Mouse (Mus musculus) liver, embryonic 16.5 days (tissue): ENCODE measurements around the gene Gm49378. TPM values are rescaled to one million over a fixed set of nuclear protein-coding genes. Genes with fewer than 3 reads are reported as not detected.
A peak's percentile ranks its signal among the peaks of the same experiment; 100 is the strongest.

Source experiments
- ATAC-seq: fragments of 200-750 bp; cut with Nextera tagmentation; 2 replicates; pipeline ENCODE4 v1.8.0; 2017; ENCODE audit warnings: low read depth, mild to moderate bottlenecking, moderate number of reproducible peaks, moderate library complexity
- H3K27ac ChIP-seq: fragments of 300-500 bp; sonication (generic); 2 replicates; pipeline ENCODE4 v1.5.1; 2014; ENCODE audit warnings: mild to moderate bottlenecking, low read length
- H3K27me3 ChIP-seq: fragments of 300-500 bp; sonication (generic); 2 replicates; pipeline ENCODE4 v1.6.1; 2014; ENCODE audit warnings: low read depth, low read length, mixed read lengths; ENCODE audit not compliant: control insufficient read depth, insufficient read depth
- H3K36me3 ChIP-seq: fragments of 300-500 bp; sonication (generic); 2 replicates; pipeline ENCODE4 v1.6.1; 2014; ENCODE audit warnings: mild to moderate bottlenecking; ENCODE audit not compliant: control insufficient read depth, insufficient read depth
- H3K4me1 ChIP-seq: fragments of 300-500 bp; sonication (generic); 2 replicates; pipeline ENCODE4 v1.6.1; 2014; ENCODE audit warnings: low read depth, low read length, mixed read lengths; ENCODE audit not compliant: control insufficient read depth
- H3K4me2 ChIP-seq: fragments of 300-500 bp; sonication (generic); 2 replicates; pipeline ENCODE4 v1.6.1; 2014; ENCODE audit warnings: low read depth, low read length, mixed read lengths
- H3K4me3 ChIP-seq: fragments of 300-500 bp; sonication (generic); 2 replicates; pipeline ENCODE4 v1.5.1; 2014; ENCODE audit warnings: low read depth, mild to moderate bottlenecking, low read length
- H3K9ac ChIP-seq: fragments of 300-500 bp; sonication (generic); 2 replicates; pipeline ENCODE4 v1.6.1; 2014; ENCODE audit warnings: low read depth, low read length
- H3K9me3 ChIP-seq: fragments of 300-500 bp; sonication (generic); replicated peaks from 2 replicates; pipeline ENCODE4 v1.6.1; 2016; ENCODE audit warnings: low read length; ENCODE audit not compliant: control insufficient read depth
- WGBS: fragments of 180-500 bp; shearing (Covaris S2); extraction: QIAGEN DNeasy Blood & Tissue Kit; methylation state at CpG from one replicate; pipeline ENCODE4 v1.1.7; 2014; ENCODE audit not compliant: insufficient replicate concordance; 5-methylcytosine and 5-hydroxymethylcytosine counted together
- polyA plus RNA-seq: library from polyadenylated mRNA; unstranded; fragments of >200 nt; fragmentation: Nextera tagmentation; extraction: Ambion mirVana; gene quantifications from 2 replicates; pipeline ENCODE4 v1.2.1, GENCODE M21; 2015

The Gm49378 gene
- polyA plus RNA-seq, 1 experiment from 2014 or later, result 0.71 TPM

GRCm38 (mm10) chr14:55603271-55603632, 34.4 kb downstream of the Gm49378 start, which contains the start of gene Irf9:
TSS of gene Irf9 (plus strand) at chr14:55603571.
- WGBS, result 77% methylated on average over 7 of the region's 7 CpGs
- H3K4me2 ChIP-seq, result peak within 1 kb of the TSS; percentile 87
- no peaks in the 10 kb centered on the region for H3K9me3 ChIP-seq
- peaks cover 55% of the 10 kb centered on the region for H3K36me3 ChIP-seq
- peaks cover 29% of the 10 kb centered on the region for H3K4me1 ChIP-seq
- peak within 1 kb of the TSS; percentile 97 for H3K27ac ChIP-seq
- peak within 1 kb of the TSS; percentile 77 for H3K4me3 ChIP-seq
- no peak for ATAC-seq
- H3K9ac ChIP-seq, result peak within 1 kb of the TSS; percentile 85
- H3K27me3 ChIP-seq, result no peaks in the 10 kb centered on the region

- Histone ChIP-seq H3K4me3 (no peak overlapping the region), H3K27me3 (no peaks in the 10 kb centered on the region), H3K9ac (no peak overlapping the region), H3K4me2 (no peak overlapping the region), H3K4me1 (peaks cover 12% of the 10 kb centered on the region), H3K9me3 (no peaks in the 10 kb centered on the region), H3K27ac (no peak overlapping the region), H3K36me3 (peaks cover 61% of the 10 kb centered on the region)
- no peak for ATAC-seq
- WGBS, result 90% methylated on average over 21 of the region's 21 CpGs
Measured at GRCm38 (mm10) chr14:55598521-55599390, 38.9 kb downstream of the Gm49378 start.

- H3K4me2 ChIP-seq, result no peak overlapping the region
- WGBS, result 87% methylated on average over 13 of the region's 13 CpGs
- no peak overlapping the region for H3K9ac ChIP-seq
- H3K36me3 ChIP-seq, result peaks cover 52% of the 10 kb centered on the region
- no peaks in the 10 kb centered on the region for H3K27me3 ChIP-seq
- no peak overlapping the region for H3K4me3 ChIP-seq
- no peak for ATAC-seq
- no peak overlapping the region for H3K27ac ChIP-seq
- H3K4me1 ChIP-seq, result peaks cover 20% of the 10 kb centered on the region
- H3K9me3 ChIP-seq, result no peaks in the 10 kb centered on the region
Measured at GRCm38 (mm10) chr14:55596036-55596690, 41.5 kb downstream of the Gm49378 start.

DNA sequence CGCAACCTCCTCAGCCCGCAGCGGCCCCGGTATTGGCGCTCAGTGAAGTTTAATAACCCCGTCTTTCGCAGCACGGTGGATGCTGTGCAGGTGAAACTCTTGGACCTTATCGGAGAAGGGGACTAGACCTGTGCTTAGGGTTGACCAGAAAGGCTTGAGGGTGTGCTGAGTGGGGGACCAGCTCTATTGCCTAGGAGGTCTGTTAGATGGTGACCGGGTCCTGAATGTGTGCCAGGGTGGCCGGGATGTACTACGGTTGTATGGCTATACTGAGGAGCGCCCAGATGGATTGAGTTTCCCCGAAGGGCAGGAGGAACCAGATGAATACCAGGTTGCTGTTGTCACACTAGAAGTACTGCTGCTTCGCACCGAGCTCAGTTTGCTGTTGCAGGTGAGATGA, 45.5 kb downstream of the Gm49378 start:
- 3% methylated on average over 16 of the region's 16 CpGs for WGBS
- no peak for ATAC-seq
- H3K4me1 ChIP-seq, result peaks cover 32% of the 10 kb centered on the region
- H3K9me3 ChIP-seq, result no peaks in the 10 kb centered on the region
- H3K27ac ChIP-seq, result peak overlapping the region; percentile 97
- peak overlapping the region; percentile 95 for H3K4me2 ChIP-seq
- H3K27me3 ChIP-seq, result no peaks in the 10 kb centered on the region
- H3K4me3 ChIP-seq, result peak overlapping the region; percentile 95
- peak overlapping the region; percentile 98 for H3K9ac ChIP-seq
- peaks cover 28% of the 10 kb centered on the region for H3K36me3 ChIP-seq

- Histone ChIP-seq H3K4me3 (peak within 1 kb of the TSS; percentile 95), H3K4me2 (peak within 1 kb of the TSS; percentile 95), H3K4me1 (peaks cover 40% of the 10 kb centered on the region), H3K27me3 (no peaks in the 10 kb centered on the region), H3K9me3 (no peaks in the 10 kb centered on the region), H3K27ac (peak within 1 kb of the TSS; percentile 97), H3K36me3 (peaks cover 21% of the 10 kb centered on the region), H3K9ac (peak within 1 kb of the TSS; percentile 98)
- peak; percentile 89 for ATAC-seq
- under 1% methylated on average over 33 of the region's 33 CpGs for WGBS
Measured at GRCm38 (mm10) chr14:55591331-55591891, 46.3 kb downstream of the Gm49378 start, which contains the start of gene Rnf31. TSS of gene Rnf31 (plus strand) at chr14:55591708.

DNA sequence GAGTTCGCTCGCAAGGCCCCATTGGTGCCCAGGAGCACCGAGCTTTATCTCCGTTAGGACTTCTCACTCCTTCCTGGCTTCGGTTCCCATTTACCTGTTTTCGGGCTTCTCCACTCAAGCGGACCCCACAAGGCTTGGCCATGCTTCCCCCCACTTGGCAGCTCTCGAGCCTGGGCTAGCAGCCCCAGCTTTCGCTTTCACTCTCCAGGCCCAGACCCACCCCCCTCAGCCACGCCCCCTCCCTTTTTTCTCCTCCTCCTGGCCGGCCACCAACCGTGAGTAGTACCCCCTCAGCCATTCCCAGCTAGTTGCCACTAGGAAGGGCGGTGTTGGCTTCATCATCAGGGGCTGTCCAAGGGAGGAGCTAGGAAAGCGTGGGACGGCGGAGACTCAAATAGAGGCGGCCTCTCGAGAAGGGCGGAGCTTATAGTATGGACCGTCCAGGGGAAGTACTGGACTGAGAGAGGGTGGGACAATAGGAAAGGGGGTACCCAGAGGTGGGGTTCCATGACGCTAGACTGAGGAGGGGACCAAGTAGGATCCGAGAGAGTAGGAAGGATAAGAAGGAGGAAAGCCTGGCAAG, 46.9 kb downstream of the Gm49378 start, which contains the start of gene Psme2:
Gene Psme2 (minus strand): TSS at position 366 of the 583 bp plus-strand sequence.
- under 1% methylated on average over 22 of the region's 22 CpGs for WGBS
- Histone ChIP-seq H3K36me3 (peaks cover 16% of the 10 kb centered on the region), H3K27me3 (no peaks in the 10 kb centered on the region), H3K4me3 (peak within 1 kb of the TSS; percentile 95), H3K4me2 (peak within 1 kb of the TSS; percentile 95), H3K9ac (peak within 1 kb of the TSS; percentile 98), H3K27ac (peak within 1 kb of the TSS; percentile 97), H3K9me3 (no peaks in the 10 kb centered on the region), H3K4me1 (peaks cover 45% of the 10 kb centered on the region)
- ATAC-seq, result peak; percentile 87

GRCm38 (mm10) chr14:55589771-55590448, 47.8 kb downstream of the Gm49378 start:
- Histone ChIP-seq H3K4me2 (peak overlapping the region; percentile 95), H3K4me1 (peaks cover 52% of the 10 kb centered on the region)

DNA sequence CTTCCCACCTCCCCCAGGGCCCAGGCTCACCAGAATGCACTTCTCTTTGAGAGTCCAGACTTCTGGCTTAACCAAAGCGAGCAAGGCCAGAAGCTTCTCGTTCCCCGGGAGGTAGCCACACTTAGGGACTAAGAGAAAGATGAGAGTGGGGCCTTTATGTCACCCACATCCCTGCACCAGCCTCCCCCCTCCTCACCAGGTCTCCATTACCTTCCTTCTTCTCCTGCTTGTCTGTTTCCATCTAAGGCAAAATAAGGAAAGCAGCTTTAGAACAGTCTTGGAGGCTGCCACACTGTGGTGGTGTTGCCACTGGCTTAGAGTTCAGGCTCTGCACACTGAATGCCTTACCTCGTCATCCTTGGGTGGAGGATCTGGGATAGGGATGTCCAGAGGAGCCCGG, 48.4 kb downstream of the Gm49378 start:
- 82% methylated on average over 5 of the region's 5 CpGs for WGBS
- Histone ChIP-seq H3K27ac (no peak overlapping the region), H3K27me3 (no peaks in the 10 kb centered on the region), H3K9me3 (no peaks in the 10 kb centered on the region), H3K36me3 (peaks cover 2% of the 10 kb centered on the region), H3K9ac (no peak overlapping the region), H3K4me2 (no peak overlapping the region), H3K4me3 (no peak overlapping the region), H3K4me1 (peaks cover 59% of the 10 kb centered on the region)
- ATAC-seq, result no peak

More at GRCm38 (mm10) chr14:55589771-55590448, 47.8 kb downstream of the Gm49378 start:
- Histone ChIP-seq H3K27ac (peak overlapping the region; percentile 97), H3K9ac (peak overlapping the region; percentile 98), H3K27me3 (no peaks in the 10 kb centered on the region), H3K36me3 (peaks cover 6% of the 10 kb centered on the region), H3K9me3 (no peaks in the 10 kb centered on the region), H3K4me3 (peak overlapping the region; percentile 95)
- no peak for ATAC-seq
- WGBS, result 62% methylated on average over 11 of the region's 11 CpGs
